Mouse (Mus musculus): ENCODE data around the gene Shcbp1.
"Not testable (repeated sequence)": the region's sequence is repeated elsewhere in the genome, so short reads cannot be mapped to it uniquely, and the experiment has no call there.

Gene Shcbp1

GRCm38 (mm10) chr8:4779254-4780055 lies at the start of gene Shcbp1:
Gene Shcbp1, minus strand, starts transcription at chr8:4779567.
- DNase-seq: peak; percentile 93

DNA sequence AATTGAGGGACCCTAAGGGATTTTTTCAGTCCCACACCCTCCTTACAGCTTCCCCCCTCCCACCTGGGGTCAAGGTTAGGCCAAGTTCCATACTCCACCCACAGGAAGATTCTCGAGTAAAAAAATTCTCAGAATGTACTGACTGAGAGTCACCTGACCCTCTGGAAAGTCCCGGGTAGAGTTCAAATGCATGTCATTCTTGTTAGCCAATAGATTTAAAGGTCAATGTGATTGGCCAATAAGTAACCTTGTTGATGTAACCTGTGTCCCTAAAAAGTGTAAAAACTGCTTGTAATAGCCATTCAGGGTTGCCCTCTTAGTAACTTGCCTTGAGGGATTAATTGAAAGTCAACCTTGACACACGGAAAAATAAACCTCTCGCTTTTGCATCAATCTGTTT lies 29.5 kb upstream of the Shcbp1 start:
- no peak for DNase-seq

DNA sequence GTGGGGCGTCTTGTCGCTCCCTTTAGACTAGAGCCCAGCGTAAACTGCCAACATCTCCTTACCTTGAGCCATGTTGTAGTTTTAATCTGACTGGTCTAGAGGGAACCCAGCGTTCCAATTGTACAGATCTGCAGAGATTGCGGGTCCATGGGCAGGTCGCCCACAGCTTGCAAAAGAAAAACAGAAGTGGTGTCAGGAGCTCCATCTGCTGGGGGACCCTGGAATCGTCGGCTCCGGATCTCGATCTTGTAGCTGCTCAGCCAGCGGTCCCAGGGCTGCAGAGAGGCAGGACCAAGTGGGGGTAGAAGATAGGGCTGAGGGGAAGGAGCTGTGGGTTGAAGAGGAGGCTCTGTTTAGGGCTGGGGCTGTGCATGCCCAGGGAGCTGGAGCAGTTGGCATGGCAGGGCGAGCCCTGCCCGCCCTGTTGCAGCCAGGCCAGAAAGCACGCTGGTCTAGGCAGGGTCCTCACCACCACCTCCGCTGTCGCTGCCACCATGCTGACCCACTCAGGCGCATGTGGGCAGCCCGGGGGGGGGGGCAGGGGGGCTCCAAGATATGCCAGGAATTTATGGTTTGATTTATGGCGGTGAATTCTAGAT lies 21.3 kb upstream of the Shcbp1 start:
- peak; percentile 18 for DNase-seq

- DNase-seq: no peak
Measured at GRCm38 (mm10) chr8:4778266-4778665, 1.1 kb downstream of the Shcbp1 start.

DNA sequence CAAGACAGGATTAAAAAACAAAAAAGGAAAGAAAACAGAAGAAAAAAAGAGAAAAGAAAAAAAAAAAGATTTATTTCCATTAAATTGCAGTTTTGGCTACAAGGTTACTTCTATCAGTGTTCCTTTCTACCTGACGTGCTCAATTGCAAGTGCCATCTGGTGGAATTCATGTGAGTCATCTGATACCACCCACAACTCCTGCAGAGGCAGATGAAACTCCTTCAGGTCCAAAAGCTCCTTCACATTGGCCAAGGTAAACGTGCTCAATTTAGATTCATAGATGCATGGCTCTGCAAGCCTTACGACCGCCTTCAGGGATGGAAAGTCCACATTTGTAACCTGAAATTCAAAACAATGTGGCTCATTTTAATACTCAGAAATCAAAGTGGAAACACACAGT lies 14.6 kb downstream of the Shcbp1 start:
- DNase-seq: peak; percentile 72

DNA sequence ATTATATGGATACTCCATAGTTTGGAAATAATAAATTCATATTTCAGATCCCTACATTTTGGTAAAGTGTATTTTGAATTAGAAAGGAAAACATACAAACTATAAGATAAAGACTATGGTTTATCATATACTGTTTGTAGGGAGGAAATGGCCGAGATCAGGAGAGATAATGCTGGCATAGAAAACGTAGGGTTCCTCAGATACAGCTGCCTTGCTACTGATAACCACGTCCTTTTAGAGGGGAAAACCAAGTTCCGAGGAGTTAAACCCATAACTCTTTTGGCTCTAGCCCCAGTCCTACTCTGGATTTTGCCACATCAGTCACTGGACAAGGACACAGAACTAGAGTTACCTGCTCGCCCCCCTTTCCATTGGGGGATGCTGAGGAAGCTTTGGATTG lies 26.3 kb downstream of the Shcbp1 start:
- no peak for DNase-seq

DNA sequence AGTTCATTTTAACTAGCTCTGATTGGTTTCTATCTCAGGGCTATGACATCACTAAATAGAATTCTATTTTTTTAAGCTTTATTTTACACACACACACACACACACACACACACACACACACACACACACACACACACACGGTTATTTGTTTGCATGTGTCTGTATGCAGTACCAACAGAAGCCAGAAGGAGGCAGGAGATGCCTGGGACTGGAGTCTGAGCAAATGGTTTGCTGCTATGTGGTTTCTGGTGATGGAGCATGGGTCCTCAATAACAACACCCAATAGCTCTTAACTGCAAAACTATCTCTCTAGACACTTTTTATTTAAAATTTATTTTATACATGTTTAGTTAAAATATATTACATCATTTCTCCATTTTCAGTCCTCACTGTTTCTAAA lies 48.4 kb downstream of the Shcbp1 start:
- no peak for DNase-seq

- DNase-seq: no peak
Measured at GRCm38 (mm10) chr8:4715546-4715945, 63.8 kb downstream of the Shcbp1 start.

- not testable (repeated sequence) for DNase-seq
Measured at GRCm38 (mm10) chr8:4708346-4708745, 71.0 kb downstream of the Shcbp1 start.

GRCm38 (mm10) chr8:4707916-4708315 lies 71.5 kb downstream of the Shcbp1 start:
- not testable (repeated sequence) for DNase-seq

DNA sequence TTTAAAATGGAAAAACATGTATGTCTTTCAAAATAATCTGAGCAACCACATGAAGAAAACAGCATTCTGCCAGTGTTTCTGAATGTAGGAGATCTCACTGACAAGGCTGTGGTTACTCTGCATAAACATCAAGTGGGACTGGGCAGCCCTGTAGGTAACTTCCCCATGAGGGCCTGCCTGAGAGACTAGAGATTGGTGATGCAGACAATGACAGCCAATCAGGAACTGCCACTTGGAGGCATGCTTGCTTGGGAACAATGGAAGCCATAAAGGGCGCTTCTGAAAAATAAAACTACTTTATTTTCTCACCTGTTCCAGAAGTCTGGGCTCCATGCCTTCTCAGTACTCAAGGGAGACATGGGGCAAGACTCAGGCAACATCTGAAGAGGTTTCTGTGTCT lies 87.7 kb downstream of the Shcbp1 start:
- no peak for DNase-seq

All from right cerebral cortex, adult 18-20 months (tissue).